Mouse (Mus musculus) liver, embryonic 15.5 days (tissue): ENCODE results near the gene Yars2. TPM values are rescaled to one million over a fixed set of nuclear protein-coding genes. Genes with fewer than 3 reads are reported as not detected.
A peak's percentile ranks its signal among the peaks of the same experiment; 100 is the strongest.

ENCODE experiments used
- ATAC-seq: fragments of 200-750 bp; cut with Nextera tagmentation; 2 replicates; pipeline ENCODE4 v1.8.0; 2017; ENCODE audit warnings: moderate number of reproducible peaks, mild to moderate bottlenecking, moderate library complexity; ENCODE audit not compliant: insufficient read depth
- H3K27ac ChIP-seq: fragments of 300-500 bp; sonication (generic); replicated peaks from 2 replicates; pipeline ENCODE4 v1.5.1; 2015; ENCODE audit warnings: mild to moderate bottlenecking, inconsistent platforms
- H3K27me3 ChIP-seq: fragments of 300-500 bp; sonication (generic); 2 replicates; pipeline ENCODE4 v1.6.1; 2015; ENCODE audit warnings: mild to moderate bottlenecking, inconsistent platforms
- H3K36me3 ChIP-seq: fragments of 300-500 bp; sonication (generic); replicated peaks from 2 replicates; pipeline ENCODE4 v1.6.1; 2015; ENCODE audit warnings: moderate library complexity, mild to moderate bottlenecking, inconsistent platforms
- H3K4me1 ChIP-seq: fragments of 300-500 bp; sonication (generic); replicated peaks from 2 replicates; pipeline ENCODE4 v1.6.1; 2015; ENCODE audit warnings: inconsistent platforms
- H3K4me2 ChIP-seq: fragments of 300-500 bp; sonication (generic); 2 replicates; pipeline ENCODE4 v1.6.1; 2015; ENCODE audit warnings: moderate library complexity, mild to moderate bottlenecking, inconsistent platforms
- H3K4me3 ChIP-seq: fragments of 300-500 bp; sonication (generic); replicated peaks from 2 replicates; pipeline ENCODE4 v1.5.1; 2015; ENCODE audit warnings: mild to moderate bottlenecking, inconsistent platforms
- H3K9ac ChIP-seq: fragments of 300-500 bp; sonication (generic); 2 replicates; pipeline ENCODE4 v1.6.1; 2015; ENCODE audit warnings: moderate library complexity, mild to moderate bottlenecking, inconsistent platforms
- H3K9me3 ChIP-seq: fragments of 300-500 bp; sonication (generic); replicated peaks from 2 replicates; pipeline ENCODE4 v1.6.1; 2016; ENCODE audit warnings: inconsistent platforms
- WGBS: fragments of 180-500 bp; shearing (Covaris S2); methylation state at CpG from one replicate; pipeline ENCODE4 v1.1.7; 2015; ENCODE audit warnings: mixed read lengths; ENCODE audit not compliant: insufficient replicate concordance; 5-methylcytosine and 5-hydroxymethylcytosine counted together
- polyA plus RNA-seq: library from polyadenylated mRNA; unstranded; fragments of >200 nt; fragmentation: Nextera tagmentation; extraction: Ambion mirVana; gene quantifications from 2 replicates; pipeline ENCODE4 v1.2.1, GENCODE M21; 2015

Gene Yars2
- 23.3 and 24.4 TPM in 2 replicates for polyA plus RNA-seq

GRCm38 (mm10) chr16:16302369-16303137 is at the start of gene Yars2:
Gene Yars2, plus strand, starts transcription at chr16:16302965.
- H3K27me3 ChIP-seq: no peaks in the 10 kb centered on the region
- H3K9me3 ChIP-seq: no peaks in the 10 kb centered on the region
- peak within 1 kb of the TSS; percentile 62 for H3K9ac ChIP-seq
- peaks cover 14% of the 10 kb centered on the region for H3K36me3 ChIP-seq
- peak within 1 kb of the TSS; percentile 78 for H3K4me3 ChIP-seq
- under 1% methylated on average over 50 of the region's 50 CpGs for WGBS
- peak; percentile 99 for ATAC-seq
- peak within 1 kb of the TSS; percentile 91 for H3K4me2 ChIP-seq
- peaks cover 20% of the 10 kb centered on the region for H3K4me1 ChIP-seq
- peak within 1 kb of the TSS; percentile 86 for H3K27ac ChIP-seq

GRCm38 (mm10) chr16:16253326-16254074 is 49.3 kb upstream of the Yars2 start:
- no peak overlapping the region for H3K4me2 ChIP-seq
- no peak overlapping the region for H3K4me3 ChIP-seq
- no peak overlapping the region for H3K27ac ChIP-seq
- 59% methylated on average over 4 of the region's 4 CpGs for WGBS
- H3K4me1 ChIP-seq: no peaks in the 10 kb centered on the region
- no peak overlapping the region for H3K9ac ChIP-seq
- no peaks in the 10 kb centered on the region for H3K9me3 ChIP-seq
- no peaks in the 10 kb centered on the region for H3K36me3 ChIP-seq
- no peaks in the 10 kb centered on the region for H3K27me3 ChIP-seq
- ATAC-seq: no peak

- WGBS: 53% methylated on average over 1 of the region's 1 CpGs
- Histone ChIP-seq H3K27me3 (no peaks in the 10 kb centered on the region), H3K4me1 (no peaks in the 10 kb centered on the region), H3K4me3 (no peak overlapping the region), H3K27ac (no peak overlapping the region), H3K4me2 (no peak overlapping the region), H3K9me3 (no peaks in the 10 kb centered on the region), H3K9ac (no peak overlapping the region), H3K36me3 (no peaks in the 10 kb centered on the region)
- ATAC-seq: no peak
Measured at GRCm38 (mm10) chr16:16255217-16255616, 47.5 kb upstream of the Yars2 start.

GRCm38 (mm10) chr16:16255874-16256273 is 46.9 kb upstream of the Yars2 start:
- 60% methylated on average over 7 of the region's 7 CpGs for WGBS
- Histone ChIP-seq H3K27ac (no peak overlapping the region), H3K4me1 (no peaks in the 10 kb centered on the region), H3K4me2 (no peak overlapping the region), H3K9me3 (no peaks in the 10 kb centered on the region), H3K9ac (no peak overlapping the region), H3K36me3 (no peaks in the 10 kb centered on the region), H3K27me3 (no peaks in the 10 kb centered on the region), H3K4me3 (no peak overlapping the region)
- ATAC-seq: no peak

- no peaks in the 10 kb centered on the region for H3K27me3 ChIP-seq
- H3K9ac ChIP-seq: no peak overlapping the region
- H3K36me3 ChIP-seq: no peaks in the 10 kb centered on the region
- no peaks in the 10 kb centered on the region for H3K4me1 ChIP-seq
- WGBS: 16% methylated on average over 1 of the region's 1 CpGs
- H3K9me3 ChIP-seq: no peaks in the 10 kb centered on the region
- no peak for ATAC-seq
- H3K27ac ChIP-seq: no peak overlapping the region
- no peak overlapping the region for H3K4me2 ChIP-seq
- H3K4me3 ChIP-seq: no peak overlapping the region
Measured at GRCm38 (mm10) chr16:16256672-16257071, 46.1 kb upstream of the Yars2 start.

GRCm38 (mm10) chr16:16260882-16261281 is 41.9 kb upstream of the Yars2 start:
- 80% methylated on average over 5 of the region's 5 CpGs for WGBS
- H3K9ac ChIP-seq: no peak overlapping the region
- H3K4me2 ChIP-seq: no peak overlapping the region
- no peaks in the 10 kb centered on the region for H3K36me3 ChIP-seq
- no peaks in the 10 kb centered on the region for H3K27me3 ChIP-seq
- no peak overlapping the region for H3K27ac ChIP-seq
- no peaks in the 10 kb centered on the region for H3K9me3 ChIP-seq
- H3K4me1 ChIP-seq: no peaks in the 10 kb centered on the region
- no peak overlapping the region for H3K4me3 ChIP-seq
- ATAC-seq: no peak

GRCm38 (mm10) chr16:16261481-16261880 is 41.3 kb upstream of the Yars2 start:
- Histone ChIP-seq H3K36me3 (no peaks in the 10 kb centered on the region), H3K4me2 (no peak overlapping the region), H3K4me1 (no peaks in the 10 kb centered on the region), H3K27me3 (no peaks in the 10 kb centered on the region), H3K9me3 (no peaks in the 10 kb centered on the region), H3K4me3 (no peak overlapping the region), H3K27ac (no peak overlapping the region), H3K9ac (no peak overlapping the region)
- ATAC-seq: no peak
- 77% methylated on average over 6 of the region's 6 CpGs for WGBS

GRCm38 (mm10) chr16:16262436-16262835 is 40.3 kb upstream of the Yars2 start:
- H3K9ac ChIP-seq: no peak overlapping the region
- 73% methylated on average over 3 of the region's 3 CpGs for WGBS
- H3K9me3 ChIP-seq: no peaks in the 10 kb centered on the region
- H3K36me3 ChIP-seq: no peaks in the 10 kb centered on the region
- no peaks in the 10 kb centered on the region for H3K4me1 ChIP-seq
- H3K27me3 ChIP-seq: no peaks in the 10 kb centered on the region
- no peak overlapping the region for H3K4me3 ChIP-seq
- no peak overlapping the region for H3K27ac ChIP-seq
- H3K4me2 ChIP-seq: no peak overlapping the region
- ATAC-seq: no peak

GRCm38 (mm10) chr16:16272978-16273377 is 29.8 kb upstream of the Yars2 start:
- no peak overlapping the region for H3K4me3 ChIP-seq
- 56% methylated on average over 3 of the region's 3 CpGs for WGBS
- no peaks in the 10 kb centered on the region for H3K36me3 ChIP-seq
- no peaks in the 10 kb centered on the region for H3K27me3 ChIP-seq
- H3K9ac ChIP-seq: no peak overlapping the region
- no peak overlapping the region for H3K4me2 ChIP-seq
- ATAC-seq: no peak
- no peak overlapping the region for H3K27ac ChIP-seq
- no peaks in the 10 kb centered on the region for H3K9me3 ChIP-seq
- no peaks in the 10 kb centered on the region for H3K4me1 ChIP-seq

GRCm38 (mm10) chr16:16273752-16274151 is 29.0 kb upstream of the Yars2 start:
- Histone ChIP-seq H3K4me1 (no peaks in the 10 kb centered on the region), H3K9ac (no peak overlapping the region), H3K27me3 (no peaks in the 10 kb centered on the region), H3K4me2 (no peak overlapping the region), H3K9me3 (no peaks in the 10 kb centered on the region), H3K4me3 (no peak overlapping the region), H3K27ac (no peak overlapping the region), H3K36me3 (no peaks in the 10 kb centered on the region)
- ATAC-seq: no peak
- 74% methylated on average over 6 of the region's 6 CpGs for WGBS

- Histone ChIP-seq H3K27ac (peak overlapping the region; percentile 86), H3K4me3 (peak overlapping the region; percentile 78), H3K4me1 (peaks cover 20% of the 10 kb centered on the region), H3K9me3 (no peaks in the 10 kb centered on the region), H3K36me3 (peaks cover 17% of the 10 kb centered on the region), H3K4me2 (peak overlapping the region; percentile 91), H3K27me3 (no peaks in the 10 kb centered on the region), H3K9ac (peak overlapping the region; percentile 62)
- WGBS: under 1% methylated on average over 61 of the region's 61 CpGs
- peak; percentile 65 for ATAC-seq
Measured at GRCm38 (mm10) chr16:16303138-16303827, 518 bp downstream of the Yars2 start.
